9 mouse cellular contexts compared by ENCODE assay signal in genomic region chr9:66067542-66067941, GRCm38 (mm10). TPM values are rescaled to one million over a fixed set of nuclear protein-coding genes. Genes with fewer than 3 reads are reported as not detected.
A peak's percentile ranks its signal among the peaks of the same experiment; 100 is the strongest.
DNase-seq lines count a peak whose midpoint lies in the region; ATAC-seq and TF ChIP-seq lines count a peak whose summit lies in the region.
"Had no signal": no experiment of that assay in that cellular context is flagged by ENCODE, and none has a peak within 500 bp of the region (broad histone marks: within the 10 kb centered on the region; RNA-seq: fewer than 3 reads in every experiment).

No protein-coding gene starts in this region.

- 26% methylated on average over 5 of the region's 5 CpGs for WGBS in kidney, embryonic 15.5 days
- 51% methylated on average over 5 of the region's 5 CpGs for WGBS in intestine, postnatal 0 days

- H3K27ac ChIP-seq in kidney, embryonic 15.5 days, result no peak overlapping the region
- no peak overlapping the region for H3K27ac ChIP-seq in MEL (ENCODE audit: control insufficient read depth, low read depth, low read length)
- no peak overlapping the region for H3K27ac ChIP-seq in intestine, postnatal 0 days (ENCODE audit: low read depth, low read length)
- H3K27ac ChIP-seq: midbrain, embryonic 12.5 days had no signal

- H3K27me3 ChIP-seq in kidney, embryonic 15.5 days, result peaks cover 38% of the 10 kb centered on the region
- H3K27me3 ChIP-seq in MEL (ENCODE audit: control insufficient read depth in 1 of 2, insufficient read depth in 2 of 2, low read length in 2 of 2), result no peaks in the 10 kb centered on the region
- peaks cover 11% of the 10 kb centered on the region; the same call in 1 of the 2 replicates for H3K27me3 ChIP-seq in intestine, postnatal 0 days (replicated peaks; ENCODE audit: control insufficient read depth, insufficient read depth, low read length)

- no peak overlapping the region for H3K9ac ChIP-seq in kidney, embryonic 15.5 days
- H3K9ac ChIP-seq in MEL (ENCODE audit: control insufficient read depth, low read depth, low read length, poor library complexity, severe bottlenecking), result no peak overlapping the region
- no peak overlapping the region for H3K9ac ChIP-seq in intestine, postnatal 0 days (ENCODE audit: low read depth, low read length)
- H3K9ac ChIP-seq: midbrain, embryonic 12.5 days had no signal

- TF ChIP-seq EP300 in MEL (IDR thresholded peaks at IDR 0.05; ENCODE audit: low read depth in 1 of 2, low read length in 2 of 2), result no peak

- H3K79me2 ChIP-seq in MEL (ENCODE audit: control insufficient read depth, insufficient read depth, low read length, poor library complexity), result no peaks in the 10 kb centered on the region

- peak; percentile 48 for TF ChIP-seq RAD21 in MEL (IDR thresholded peaks at IDR 0.05; ENCODE audit: low read depth, low read length)

- DNase-seq in kidney, adult 18-20 months, result peak; percentile 50
- DNase-seq in MEL (ENCODE audit: low read depth, low spot score), result peak; percentile 52
- peak; percentile 73 for DNase-seq in embryo, embryonic 11 days
- DNase-seq in lung, postnatal 36 days, result peak; percentile 67
- no peak for DNase-seq in urinary bladder, adult 18-20 months (ENCODE audit: low spot score in 2 of 2)
- DNase-seq in frontal cortex, adult 2 months (ENCODE audit: extremely low spot score in 1 of 2, low spot score in 1 of 2), result no peak

- TF ChIP-seq CTCF in MEL (IDR thresholded peaks at IDR 0.05 in 2 of 3, conservative IDR thresholded peaks at IDR 0.05 in 1 of 3; ENCODE audit: control insufficient read depth in 1 of 3, insufficient read depth in 1 of 3, low read depth in 2 of 3, low read length in 3 of 3, poor library complexity in 1 of 3, severe bottlenecking in 1 of 3), result peak; percentile 45 to 61 (median 60)
- TF ChIP-seq CTCF in intestine, postnatal 0 days (IDR thresholded peaks at IDR 0.05; ENCODE audit: low read depth), result peak; percentile 89

- H3K9me3 ChIP-seq in kidney, embryonic 15.5 days (replicated peaks), result no peaks in the 10 kb centered on the region
- H3K9me3 ChIP-seq in MEL (replicated peaks; ENCODE audit: insufficient read depth, low read length), result no peaks in the 10 kb centered on the region
- H3K9me3 ChIP-seq in intestine, postnatal 0 days (ENCODE audit: control insufficient read depth), result no peaks in the 10 kb centered on the region
- H3K9me3 ChIP-seq: midbrain, embryonic 12.5 days had no signal

- H3K36me3 ChIP-seq in kidney, embryonic 15.5 days, result peaks cover 47% of the 10 kb centered on the region
- H3K36me3 ChIP-seq in MEL (ENCODE audit: control insufficient read depth in 1 of 2, insufficient read depth in 2 of 2, low read length in 2 of 2), result peaks cover 5 to 8% of the 10 kb centered on the region in 2 experiments
- H3K36me3 ChIP-seq in intestine, postnatal 0 days (ENCODE audit: control insufficient read depth, insufficient read depth), result peaks cover 42% of the 10 kb centered on the region

- no peak for TF ChIP-seq POLR2A in MEL (IDR thresholded peaks at IDR 0.05; ENCODE audit: control insufficient read depth in 1 of 2, insufficient read depth in 1 of 2, low read depth in 1 of 2, low read length in 2 of 2, poor library complexity in 1 of 2)

- no peak for ATAC-seq in kidney, embryonic 15.5 days (replicated peaks; ENCODE audit: low FRiP score)
- peak; percentile 31; the same call in 1 of the 2 replicates for ATAC-seq in intestine, postnatal 0 days

- H3K4me3 ChIP-seq in kidney, embryonic 15.5 days (replicated peaks), result no peak overlapping the region
- no peak overlapping the region for H3K4me3 ChIP-seq in MEL (ENCODE audit: control insufficient read depth in 1 of 2, insufficient read depth in 1 of 2, low read depth in 2 of 2, low read length in 2 of 2)
- no peak overlapping the region for H3K4me3 ChIP-seq in intestine, postnatal 0 days (ENCODE audit: low read depth, low read length)
- H3K4me3 ChIP-seq: midbrain, embryonic 12.5 days had no signal

- H3K4me2 ChIP-seq in kidney, embryonic 15.5 days, result no peak overlapping the region
- no peak overlapping the region for H3K4me2 ChIP-seq in intestine, postnatal 0 days (replicated peaks; ENCODE audit: low read depth)
- H3K4me2 ChIP-seq: midbrain, embryonic 12.5 days had no signal

- peaks cover 12% of the 10 kb centered on the region for H3K4me1 ChIP-seq in kidney, embryonic 15.5 days
- H3K4me1 ChIP-seq in MEL (ENCODE audit: control insufficient read depth in 1 of 2, insufficient read depth in 2 of 2, low read length in 2 of 2), result peaks cover 0 to 6% of the 10 kb centered on the region in 2 experiments; a peak in 2 of 4 replicates
- H3K4me1 ChIP-seq in intestine, postnatal 0 days (replicated peaks; ENCODE audit: control insufficient read depth, insufficient read depth, low read length), result 0 out of 2 replicates have a peak, but pooled peaks cover 8% of the 10 kb centered on the region

TF ChIP-seq in MEL, 35 proteins besides CTCF, POLR2A, EP300 and RAD21:
- TF ChIP-seq POLR2AphosphoS2 (IDR thresholded peaks at IDR 0.05; ENCODE audit: low read length) (0 out of 2 replicates have a peak, but pooled peaks have one; percentile 12), MYC (IDR thresholded peaks at IDR 0.05; ENCODE audit: low read depth, low read length) (no peak), KAT2A (conservative IDR thresholded peaks at IDR 0.05; ENCODE audit: low read depth, low read length) (no peak), ZKSCAN1 (IDR thresholded peaks at IDR 0.05; ENCODE audit: low read depth, low read length) (no peak), SIN3A (IDR thresholded peaks at IDR 0.05; ENCODE audit: low read length) (no peak), MXI1 (IDR thresholded peaks at IDR 0.05; ENCODE audit: low read depth, low read length) (no peak), MEF2A (IDR thresholded peaks at IDR 0.05; ENCODE audit: extremely low read depth, insufficient replicate concordance, low read depth, low read length, poor library complexity, severe bottlenecking) (no peak), NRF1 (IDR thresholded peaks at IDR 0.05; ENCODE audit: insufficient read depth, low read depth, low read length, poor library complexity, severe bottlenecking) (no peak), JUND (IDR thresholded peaks at IDR 0.05; ENCODE audit: low read depth, low read length) (no peak), UBTF (IDR thresholded peaks at IDR 0.05; ENCODE audit: borderline replicate concordance, insufficient read depth, low read depth, low read length) (no peak), ETS1 (IDR thresholded peaks at IDR 0.05; ENCODE audit: low read depth, low read length) (no peak), TAL1 (IDR thresholded peaks at IDR 0.05; ENCODE audit: low read length) (no peak), TCF12 (IDR thresholded peaks at IDR 0.05; ENCODE audit: low read depth, low read length) (no peak), ZNF384 (IDR thresholded peaks at IDR 0.05; ENCODE audit: low read depth, low read length) (no peak), USF2 (IDR thresholded peaks at IDR 0.05; ENCODE audit: borderline replicate concordance in 1 of 2, insufficient read depth in 1 of 2, low read depth in 1 of 2, low read length in 2 of 2) (no peak), ZC3H11A (IDR thresholded peaks at IDR 0.05; ENCODE audit: low read depth, low read length) (no peak), SMC3 (IDR thresholded peaks at IDR 0.05; ENCODE audit: low read depth, low read length) (peak; percentile 52; the same call in 1 of the 2 replicates)

RNA-seq across cellular contexts. Expression of gene Snx22, which starts 2.0 kb away (rescaled TPM):
- polyA plus RNA-seq in kidney, embryonic 15.5 days (2015; fragmentation: Nextera tagmentation; extraction: Ambion mirVana), result 1.4 and 2.3 TPM in 2 replicates
- 7.1 and 10.1 TPM in 2 replicates for total RNA-seq in MEL (2012; rRNA removed)
- polyA plus RNA-seq in MEL (2012; ENCODE audit: insufficient read depth in 1 of 2, insufficient read length in 2 of 2, low read depth in 1 of 2, low replicate concordance in 2 of 2, missing spikeins in 1 of 2), result under 1 TPM in 1 of 2 experiments, not detected in 1; 0.43 TPM
- polyA plus RNA-seq in intestine, postnatal 0 days (2015; fragmentation: Nextera tagmentation; extraction: Ambion mirVana), result 0.98 and 1.4 TPM in 2 replicates
- 6.2 TPM in 2 replicates for polyA plus RNA-seq in frontal cortex, adult 2 months (2012; rRNA removed)

RNA-seq across cellular contexts. Expression of gene Ppib, which starts 7.5 kb away (rescaled TPM):
- 631 and 634 TPM in 2 replicates for polyA plus RNA-seq in kidney, embryonic 15.5 days (2015; fragmentation: Nextera tagmentation; extraction: Ambion mirVana)
- total RNA-seq in MEL (2012; rRNA removed), result 413 and 419 TPM in 2 replicates
- 100 to 1,000 TPM in 1 of 2 experiments, not detected in 1; 291 TPM for polyA plus RNA-seq in MEL (2012; ENCODE audit: insufficient read depth in 1 of 2, insufficient read length in 2 of 2, low read depth in 1 of 2, low replicate concordance in 2 of 2, missing spikeins in 1 of 2)
- 440 and 508 TPM in 2 replicates for polyA plus RNA-seq in intestine, postnatal 0 days (2015; fragmentation: Nextera tagmentation; extraction: Ambion mirVana)
- polyA plus RNA-seq in frontal cortex, adult 2 months (2012; rRNA removed), result 239 and 279 TPM in 2 replicates

RNA-seq across cellular contexts. Expression of gene Snx1, which starts 58.8 kb away (rescaled TPM):
- polyA plus RNA-seq in kidney, embryonic 15.5 days (2015; fragmentation: Nextera tagmentation; extraction: Ambion mirVana), result 137 and 142 TPM in 2 replicates
- 83.9 and 88.2 TPM in 2 replicates for total RNA-seq in MEL (2012; rRNA removed)
- 100 to 1,000 TPM; 113 to 189 TPM for polyA plus RNA-seq in MEL (2012; ENCODE audit: insufficient read depth in 1 of 2, insufficient read length in 2 of 2, low read depth in 1 of 2, low replicate concordance in 2 of 2, missing spikeins in 1 of 2)
- 122 and 133 TPM in 2 replicates for polyA plus RNA-seq in intestine, postnatal 0 days (2015; fragmentation: Nextera tagmentation; extraction: Ambion mirVana)
- polyA plus RNA-seq in frontal cortex, adult 2 months (2012; rRNA removed), result 89.1 and 93.5 TPM in 2 replicates

RNA-seq across cellular contexts. Expression of gene Ciao2a, which starts 58.9 kb away (rescaled TPM):
- polyA plus RNA-seq in kidney, embryonic 15.5 days (2015; fragmentation: Nextera tagmentation; extraction: Ambion mirVana), result 151 and 165 TPM in 2 replicates
- total RNA-seq in MEL (2012; rRNA removed), result 103 and 121 TPM in 2 replicates
- 10 to 100 TPM in 1 of 2 experiments, not detected in 1; 88.1 TPM for polyA plus RNA-seq in MEL (2012; ENCODE audit: insufficient read depth in 1 of 2, insufficient read length in 2 of 2, low read depth in 1 of 2, low replicate concordance in 2 of 2, missing spikeins in 1 of 2)
- polyA plus RNA-seq in intestine, postnatal 0 days (2015; fragmentation: Nextera tagmentation; extraction: Ambion mirVana), result 201 and 207 TPM in 2 replicates
- 29.4 and 31.7 TPM in 2 replicates for polyA plus RNA-seq in frontal cortex, adult 2 months (2012; rRNA removed)

Comparison
In these comparisons a context has a peak if more than half of its experiments do, and no peak if none do; other contexts are left out.
1. DNase-seq: peak in kidney, adult 18-20 months (single experiment), MEL (single experiment), embryo, embryonic 11 days (single experiment) and lung, postnatal 36 days (single experiment); none in urinary bladder, adult 18-20 months (0 of 2) and frontal cortex, adult 2 months (0 of 2).